Mouse (Mus musculus): ENCODE data around the gene Olfr1200. TPM values are rescaled to one million over a fixed set of nuclear protein-coding genes. Genes with fewer than 3 reads are reported as not detected.

The Olfr1200 gene
- not detected for polyA plus RNA-seq (2017; shearing (Covaris generic))

GRCm38 (mm10) chr2:88770388-88770787 lies at the start of gene Olfr1200:
Olfr1200 (minus strand) TSS chr2:88770488.

GRCm38 (mm10) chr2:88814196-88814595 lies 43.9 kb upstream of the Olfr1200 start, which contains the start of gene Olfr1202:
Olfr1202 (plus strand) TSS chr2:88814496.

GRCm38 (mm10) chr2:88792736-88793135 lies 22.4 kb upstream of the Olfr1200 start, which contains the start of gene Olfr1201:
Olfr1201 (plus strand) TSS chr2:88793036.

GRCm38 (mm10) chr2:88760369-88760768 lies 9.9 kb downstream of the Olfr1200 start, which contains the start of gene Olfr1199:
Olfr1199 (minus strand) TSS chr2:88760469.

GRCm38 (mm10) chr2:88751270-88751669 lies 19.0 kb downstream of the Olfr1200 start, which contains the start of gene Olfr1198:
Olfr1198 (minus strand) TSS chr2:88751370.

GRCm38 (mm10) chr2:88732266-88732665 lies 38.0 kb downstream of the Olfr1200 start, which contains the start of gene Olfr1197:
Olfr1197 (minus strand) TSS chr2:88732366.

Other genes with a start within 250 kb of the Olfr1200 start
- gene Olfr1188, start 213.6 kb downstream of the Olfr1200 start, polyA plus RNA-seq (2017; shearing (Covaris generic)), result not detected
- gene Olfr1189, start 184.0 kb downstream of the Olfr1200 start, polyA plus RNA-seq (2017; shearing (Covaris generic)), result not detected
- gene Olfr1191-ps1, start 129.9 kb downstream of the Olfr1200 start, polyA plus RNA-seq (2017; shearing (Covaris generic)), result not detected
- not detected for gene Olfr1192-ps1, start 122.0 kb downstream of the Olfr1200 start, polyA plus RNA-seq (2017; shearing (Covaris generic))
- not detected for gene Olfr1193, start 94.9 kb downstream of the Olfr1200 start, polyA plus RNA-seq (2017; shearing (Covaris generic))
- not detected for gene Olfr1195, start 81.3 kb downstream of the Olfr1200 start, polyA plus RNA-seq (2017; shearing (Covaris generic))
- not detected for gene Olfr1196, start 65.9 kb downstream of the Olfr1200 start, polyA plus RNA-seq (2017; shearing (Covaris generic))
- not detected for gene Olfr1197, start 38.1 kb downstream of the Olfr1200 start, polyA plus RNA-seq (2017; shearing (Covaris generic))
- 0.16 TPM for gene Olfr1198, start 19.1 kb downstream of the Olfr1200 start, polyA plus RNA-seq (2017; shearing (Covaris generic))
- gene Olfr1199, start 10.0 kb downstream of the Olfr1200 start, polyA plus RNA-seq (2017; shearing (Covaris generic)), result not detected
- not detected for gene Olfr1201, start 22.5 kb upstream of the Olfr1200 start, polyA plus RNA-seq (2017; shearing (Covaris generic))
- gene Olfr1202, start 44.0 kb upstream of the Olfr1200 start, polyA plus RNA-seq (2017; shearing (Covaris generic)), result not detected
- not detected for gene Olfr1205, start 59.2 kb upstream of the Olfr1200 start, polyA plus RNA-seq (2017; shearing (Covaris generic))
- gene Olfr1204, start 78.8 kb upstream of the Olfr1200 start, polyA plus RNA-seq (2017; shearing (Covaris generic)), result not detected
- gene Olfr1206, start 92.7 kb upstream of the Olfr1200 start, polyA plus RNA-seq (2017; shearing (Covaris generic)), result not detected
- not detected for gene Olfr1208, start 131.8 kb upstream of the Olfr1200 start, polyA plus RNA-seq (2017; shearing (Covaris generic))
- gene Olfr1209, start 144.7 kb upstream of the Olfr1200 start, polyA plus RNA-seq (2017; shearing (Covaris generic)), result not detected
- gene Olfr1211, start 167.6 kb upstream of the Olfr1200 start, polyA plus RNA-seq (2017; shearing (Covaris generic)), result not detected
- not detected for gene Olfr1212, start 183.5 kb upstream of the Olfr1200 start, polyA plus RNA-seq (2017; shearing (Covaris generic))
- gene Gm13762, start 209.8 kb upstream of the Olfr1200 start, polyA plus RNA-seq (2017; shearing (Covaris generic)), result not detected
- gene Olfr1214, start 222.2 kb upstream of the Olfr1200 start, polyA plus RNA-seq (2017; shearing (Covaris generic)), result not detected
- not detected for gene Olfr1215, start 236.5 kb upstream of the Olfr1200 start, polyA plus RNA-seq (2017; shearing (Covaris generic))
- gene Olfr1216, start 247.9 kb upstream of the Olfr1200 start, polyA plus RNA-seq (2017; shearing (Covaris generic)), result not detected

All from activated CD4-positive, CD25-positive, alpha-beta regulatory T cell, adult 9 weeks (primary cell).